Mouse (Mus musculus) hindbrain, postnatal 0 days (tissue): Measurements from ENCODE around the gene Pabpn1. TPM values are rescaled to one million over a fixed set of nuclear protein-coding genes. Genes with fewer than 3 reads are reported as not detected.
A peak's percentile ranks its signal among the peaks of the same experiment; 100 is the strongest.

Experiments used
- ATAC-seq: fragments of 200-750 bp; cut with Nextera tagmentation; 2 replicates; pipeline ENCODE4 v1.8.0; 2017; ENCODE audit warnings: mild to moderate bottlenecking, moderate TSS enrichment, moderate library complexity
- DNase-seq: peaks from one replicate; pipeline ENCODE4 v3.0.0-alpha.2; 2015; ENCODE audit warnings: low spot score
- H3K27ac ChIP-seq: fragments of 300-500 bp; sonication (generic); 2 replicates; pipeline ENCODE4 v1.5.1; 2014; ENCODE audit warnings: mild to moderate bottlenecking
- H3K27me3 ChIP-seq: fragments of 300-500 bp; sonication (generic); 2 replicates; pipeline ENCODE4 v1.6.1; 2014; ENCODE audit warnings: low read length, mixed read lengths; ENCODE audit not compliant: insufficient read depth
- H3K36me3 ChIP-seq: fragments of 300-500 bp; sonication (generic); 2 replicates; pipeline ENCODE4 v1.6.1; 2014; ENCODE audit warnings: low read length, mixed read lengths; ENCODE audit not compliant: insufficient read depth
- H3K4me1 ChIP-seq: fragments of 300-500 bp; sonication (generic); 2 replicates; pipeline ENCODE4 v1.6.1; 2014; ENCODE audit warnings: antibody characterized with exemption, low read length, mixed read lengths; ENCODE audit not compliant: insufficient read depth
- H3K4me2 ChIP-seq: fragments of 300-500 bp; sonication (generic); 2 replicates; pipeline ENCODE4 v1.6.1; 2014; ENCODE audit warnings: low read depth, mild to moderate bottlenecking, low read length, moderate library complexity, mixed read lengths
- H3K4me3 ChIP-seq: fragments of 300-500 bp; sonication (generic); 2 replicates; pipeline ENCODE4 v1.5.1; 2014; ENCODE audit warnings: low read length
- H3K9ac ChIP-seq: fragments of 300-500 bp; sonication (generic); replicated peaks from 2 replicates; pipeline ENCODE4 v1.6.1; 2014; ENCODE audit warnings: mild to moderate bottlenecking, low read length, moderate library complexity, mixed read lengths
- H3K9me3 ChIP-seq: fragments of 300-500 bp; sonication (generic); 2 replicates; pipeline ENCODE4 v1.6.1; 2016; ENCODE audit warnings: low read length, mixed read lengths
- CTCF ChIP-seq: IDR thresholded peaks from 2 replicates; pipeline ENCODE4 v1.5.1; 2016; ENCODE audit warnings: antibody characterized with exemption, control low read depth, low read depth
- WGBS: fragments of 180-500 bp; shearing (Covaris S2); extraction: QIAGEN DNeasy Blood & Tissue Kit; methylation state at CpG from one replicate; pipeline ENCODE4 v1.1.7; 2014; 5-methylcytosine and 5-hydroxymethylcytosine counted together
- polyA plus RNA-seq: library from polyadenylated mRNA; unstranded; fragments of >200 nt; fragmentation: Nextera tagmentation; extraction: Ambion mirVana; gene quantifications from 2 replicates; pipeline ENCODE4 v1.2.1, GENCODE M21; 2015
- total RNA-seq: library from RNA; depleted of rRNA; stranded (reverse); fragments of >200 nt; gene quantifications from 2 replicates; pipeline ENCODE4 v1.2.3, GENCODE M21; 2014

The Pabpn1 gene
- total and polyA plus RNA-seq, 2 experiments from 2014 or later: 109 to 145 TPM

DNA sequence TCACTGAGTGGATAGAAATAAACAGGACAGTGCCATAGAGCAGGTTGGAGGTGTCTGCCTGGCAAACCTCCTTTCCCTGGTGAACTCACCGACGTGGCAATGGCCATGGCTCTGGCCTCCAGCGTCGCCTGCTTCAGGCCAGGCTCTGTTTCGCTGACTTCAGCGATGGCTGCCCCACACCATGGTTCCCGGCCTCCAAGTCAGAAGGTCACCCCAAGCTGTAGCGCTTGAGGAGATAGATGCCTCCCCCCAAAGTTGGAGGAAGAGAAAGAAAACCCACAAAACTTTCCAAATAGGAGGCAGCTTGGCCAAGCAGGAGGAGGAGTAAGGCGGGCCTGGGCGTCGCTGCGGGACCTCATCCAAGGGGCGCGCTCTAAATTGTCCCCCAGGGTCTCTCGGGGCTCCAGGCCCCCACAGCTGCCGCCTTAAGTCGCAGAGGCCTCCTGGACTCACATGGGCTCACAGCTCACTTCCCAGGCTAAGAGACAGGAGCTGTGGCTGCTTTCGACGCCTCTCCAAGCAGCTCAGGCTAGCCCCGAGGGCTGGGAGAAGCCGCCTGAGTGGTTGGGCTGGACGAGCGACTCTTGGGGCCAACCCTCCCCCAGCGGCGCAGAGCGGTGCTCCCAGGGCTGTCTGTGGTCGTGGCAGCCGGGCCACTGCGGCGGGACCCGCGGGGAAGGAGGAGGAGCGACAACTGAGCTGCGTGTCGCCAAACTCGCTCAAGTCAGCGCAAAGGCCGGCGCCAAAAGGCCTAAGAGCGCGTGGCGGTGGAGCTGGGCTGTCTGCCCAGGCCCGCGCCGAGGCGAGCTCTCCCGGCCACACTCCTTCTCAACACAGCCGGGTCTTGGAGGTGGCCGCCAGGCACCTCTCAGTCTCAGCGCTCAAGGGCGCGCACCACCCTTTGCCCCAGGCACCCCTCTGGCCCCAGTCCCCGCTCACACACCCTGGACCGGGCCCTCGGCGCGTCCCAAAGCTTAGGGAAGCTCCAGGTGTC is 33.3 kb downstream of the Pabpn1 start, which contains the start of gene Efs:
Efs (minus strand) TSS at position 778 of the 994 bp plus-strand sequence.
- no peaks in the 10 kb centered on the region for H3K9me3 ChIP-seq
- WGBS: 3% methylated on average over 43 of the region's 57 CpGs
- no peak for TF ChIP-seq CTCF
- H3K27me3 ChIP-seq: no peaks in the 10 kb centered on the region
- H3K4me1 ChIP-seq: peaks cover 22% of the 10 kb centered on the region; the same call in 1 of the 2 replicates
- H3K9ac ChIP-seq: peak within 1 kb of the TSS; percentile 78
- H3K4me2 ChIP-seq: peak within 1 kb of the TSS; percentile 98
- ATAC-seq: peak; percentile 67
- H3K4me3 ChIP-seq: peak within 1 kb of the TSS; percentile 53
- H3K36me3 ChIP-seq: no peaks in the 10 kb centered on the region
- H3K27ac ChIP-seq: peak within 1 kb of the TSS; percentile 95
- peak; percentile 77 for DNase-seq

DNA sequence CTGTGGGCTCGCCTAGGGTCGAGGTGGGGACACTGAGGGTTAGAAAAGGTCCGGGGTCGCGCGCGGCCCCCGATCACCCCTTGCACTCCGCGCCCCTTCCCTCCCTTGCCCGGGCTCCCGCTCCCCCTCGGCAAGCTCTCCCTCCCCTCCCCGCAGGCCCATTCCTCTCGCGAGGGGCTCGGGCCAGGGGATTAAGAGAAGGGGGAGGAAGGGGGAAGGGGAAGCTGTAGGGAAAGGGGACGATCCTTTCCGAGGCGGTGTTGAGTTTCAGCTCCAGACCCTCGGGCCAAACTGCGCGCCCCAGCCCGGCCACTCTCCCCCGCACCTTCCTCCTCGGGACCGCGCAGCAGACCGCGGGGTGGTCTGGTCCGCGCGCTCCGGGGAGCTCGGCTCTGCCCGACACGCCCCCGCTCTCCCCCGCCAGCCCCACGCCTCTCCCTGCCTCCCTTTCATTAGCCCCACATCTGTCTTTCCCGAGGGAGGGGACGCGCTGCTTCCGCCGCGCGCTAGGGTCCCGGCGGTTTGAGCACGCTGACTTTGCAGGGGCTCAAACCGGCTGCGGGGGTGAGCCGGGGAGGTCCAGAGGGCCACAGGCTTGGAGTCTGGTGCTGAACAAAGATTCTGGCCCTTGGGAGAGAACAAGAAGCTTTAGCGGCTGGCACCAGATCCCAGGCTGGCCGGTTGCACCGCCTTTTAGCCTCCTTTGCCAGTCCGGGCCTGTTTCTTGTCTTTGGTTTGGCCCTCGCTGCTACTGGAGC is 34.3 kb downstream of the Pabpn1 start:
- DNase-seq (peak; percentile 79), ATAC-seq (peak; percentile 81)
- WGBS: under 1% methylated on average over 41 of the region's 58 CpGs
- peak overlapping the region; percentile 95 for H3K27ac ChIP-seq
- no peaks in the 10 kb centered on the region for H3K9me3 ChIP-seq
- H3K4me1 ChIP-seq: peaks cover 22% of the 10 kb centered on the region; the same call in 1 of the 2 replicates
- peak overlapping the region; percentile 98 for H3K4me2 ChIP-seq
- peak overlapping the region; percentile 78 for H3K9ac ChIP-seq
- TF ChIP-seq CTCF: no peak
- no peaks in the 10 kb centered on the region for H3K36me3 ChIP-seq
- H3K27me3 ChIP-seq: no peaks in the 10 kb centered on the region
- peak overlapping the region; percentile 53 for H3K4me3 ChIP-seq

DNA sequence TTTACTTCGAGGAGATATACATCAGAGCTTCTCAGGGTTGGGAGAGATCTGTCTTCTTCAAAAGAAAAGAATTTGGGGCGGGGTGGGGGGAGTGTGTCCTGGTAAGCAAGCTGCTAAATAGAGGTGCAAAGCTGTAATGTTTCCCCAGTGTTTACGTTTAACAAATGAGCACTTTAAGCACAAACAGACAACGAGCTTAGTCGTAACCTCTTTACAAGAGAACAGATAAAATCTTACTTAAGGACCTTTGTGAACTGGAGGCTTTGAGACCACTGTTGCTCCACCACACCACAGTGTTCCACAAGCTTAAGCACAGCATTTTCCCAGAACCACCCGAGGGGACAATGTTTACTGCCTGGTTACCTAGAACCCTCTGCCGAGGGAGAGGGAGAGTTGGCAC is 35.0 kb downstream of the Pabpn1 start:
- WGBS: 27% methylated on average over 7 of the region's 7 CpGs
- H3K4me1 ChIP-seq: peaks cover 22% of the 10 kb centered on the region; the same call in 1 of the 2 replicates
- no peaks in the 10 kb centered on the region for H3K9me3 ChIP-seq
- ATAC-seq: no peak
- H3K27me3 ChIP-seq: no peaks in the 10 kb centered on the region
- DNase-seq: no peak
- H3K9ac ChIP-seq: peak overlapping the region; percentile 78; the same call in 1 of the 2 replicates
- peak overlapping the region; percentile 95 for H3K27ac ChIP-seq
- no peak overlapping the region for H3K4me3 ChIP-seq
- no peaks in the 10 kb centered on the region for H3K36me3 ChIP-seq
- H3K4me2 ChIP-seq: peak overlapping the region; percentile 98
- no peak for TF ChIP-seq CTCF

DNA sequence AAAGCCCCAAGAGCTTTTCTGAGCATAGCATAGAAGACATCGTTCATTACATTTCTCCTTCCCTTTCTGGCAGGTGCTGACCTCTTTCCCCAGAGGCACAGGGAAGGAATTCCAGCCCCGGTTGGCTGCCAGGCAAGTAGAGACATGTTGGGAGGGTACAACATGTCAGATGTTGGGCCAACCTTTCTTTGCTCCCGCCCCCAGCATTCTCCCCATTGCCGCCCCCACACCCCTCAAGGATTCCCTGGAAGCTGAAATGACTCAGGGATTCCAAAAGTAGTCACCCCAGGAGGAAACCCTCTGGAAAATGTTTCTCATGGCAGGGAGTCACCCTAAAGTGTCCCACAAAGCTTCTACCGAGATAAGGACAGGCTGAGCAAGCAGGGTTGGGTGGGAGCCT is 37.5 kb downstream of the Pabpn1 start:
- no peak for TF ChIP-seq CTCF
- Histone ChIP-seq H3K4me1 (peaks cover 27% of the 10 kb centered on the region; the same call in 1 of the 2 replicates), H3K36me3 (no peaks in the 10 kb centered on the region), H3K4me3 (no peak overlapping the region), H3K4me2 (no peak overlapping the region), H3K27ac (no peak overlapping the region), H3K9ac (no peak overlapping the region), H3K27me3 (no peaks in the 10 kb centered on the region), H3K9me3 (no peaks in the 10 kb centered on the region)
- no peak for DNase-seq
- ATAC-seq: no peak
- 65% methylated on average over 5 of the region's 5 CpGs for WGBS

DNA sequence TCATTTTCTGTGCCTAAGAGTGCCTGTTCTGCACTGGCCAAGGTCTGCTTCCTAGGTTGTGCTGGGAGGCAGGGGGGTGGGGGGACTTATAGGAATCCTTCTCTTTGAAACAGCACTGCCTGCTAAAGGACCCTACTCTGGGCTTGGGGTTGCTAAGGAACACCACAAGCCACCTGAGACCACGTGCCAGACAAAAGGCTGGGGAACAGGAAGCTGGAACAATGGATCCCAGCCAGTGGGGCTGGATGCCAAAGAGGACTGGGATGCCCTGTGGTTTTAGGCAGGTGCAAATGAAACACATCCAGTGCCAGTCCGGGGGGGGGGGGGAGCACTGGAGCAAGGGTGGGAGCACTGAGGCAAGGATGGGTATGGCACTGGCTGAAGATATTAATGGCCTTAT is 38.1 kb downstream of the Pabpn1 start:
- H3K9ac ChIP-seq: no peak overlapping the region
- no peak overlapping the region for H3K4me3 ChIP-seq
- ATAC-seq (no peak), DNase-seq (peak; percentile 55)
- peaks cover 26% of the 10 kb centered on the region; the same call in 1 of the 2 replicates for H3K4me1 ChIP-seq
- no peak overlapping the region for H3K27ac ChIP-seq
- no peak for TF ChIP-seq CTCF
- H3K4me2 ChIP-seq: no peak overlapping the region
- WGBS: 10% methylated on average over 2 of the region's 2 CpGs
- no peaks in the 10 kb centered on the region for H3K36me3 ChIP-seq
- H3K9me3 ChIP-seq: no peaks in the 10 kb centered on the region
- H3K27me3 ChIP-seq: no peaks in the 10 kb centered on the region

DNA sequence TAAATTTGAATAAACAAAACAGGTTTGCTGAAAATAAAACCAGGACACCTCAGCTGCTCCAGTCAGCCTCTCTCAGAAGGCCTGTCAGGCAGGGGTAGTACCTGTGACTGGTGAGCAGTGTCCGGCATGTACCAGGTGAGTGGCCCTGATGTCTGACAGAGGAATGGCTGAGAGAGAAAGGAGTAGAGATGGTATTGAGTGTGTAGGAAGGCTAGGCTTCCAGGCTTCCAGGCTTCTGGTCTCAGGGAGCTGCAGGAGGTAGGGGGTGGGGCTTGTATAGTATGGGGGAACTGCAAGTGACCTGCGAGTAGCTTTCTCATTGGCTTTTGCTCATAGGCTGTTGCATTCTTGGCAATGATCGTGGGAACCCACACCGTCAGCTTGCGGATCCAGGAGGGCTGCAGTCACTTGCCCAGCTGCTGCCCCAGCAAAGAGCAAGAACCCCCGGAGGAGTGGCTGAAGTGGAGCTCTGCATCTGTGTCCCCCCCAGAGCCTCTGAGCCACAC is 40.4 kb downstream of the Pabpn1 start, which contains the start of gene Il25:
Il25 (plus strand) TSS at position 51 of the 506 bp plus-strand sequence.
- H3K4me2 ChIP-seq: peak within 1 kb of the TSS; percentile 16; the same call in 1 of the 2 replicates
- no peaks in the 10 kb centered on the region for H3K9me3 ChIP-seq
- 35% methylated on average over 6 of the region's 6 CpGs for WGBS
- no peaks in the 10 kb centered on the region for H3K27me3 ChIP-seq
- peak; percentile 69 for DNase-seq
- H3K4me3 ChIP-seq: no peak within 1 kb of the TSS
- no peaks in the 10 kb centered on the region for H3K36me3 ChIP-seq
- H3K4me1 ChIP-seq: peaks cover 11% of the 10 kb centered on the region; the same call in 1 of the 2 replicates
- no peak within 1 kb of the TSS for H3K27ac ChIP-seq
- no peak for TF ChIP-seq CTCF
- ATAC-seq: no peak
- H3K9ac ChIP-seq: 0 out of 2 replicates have a peak within 1 kb of the TSS, but pooled peaks have one; percentile 10
